Mouse (Mus musculus) ES-Bruce4 (cell line): ENCODE results near the gene Zfp28.

ENCODE experiments used
- CTCF ChIP-seq: IDR thresholded peaks from one replicate; pipeline ENCODE4 v1.8.1; 2011; ENCODE audit warnings: low read depth, low read length
- POLR2A ChIP-seq: IDR thresholded peaks from one replicate; pipeline ENCODE4 v1.8.1; 2011; ENCODE audit warnings: low read length; ENCODE audit not compliant: insufficient read depth

DNA sequence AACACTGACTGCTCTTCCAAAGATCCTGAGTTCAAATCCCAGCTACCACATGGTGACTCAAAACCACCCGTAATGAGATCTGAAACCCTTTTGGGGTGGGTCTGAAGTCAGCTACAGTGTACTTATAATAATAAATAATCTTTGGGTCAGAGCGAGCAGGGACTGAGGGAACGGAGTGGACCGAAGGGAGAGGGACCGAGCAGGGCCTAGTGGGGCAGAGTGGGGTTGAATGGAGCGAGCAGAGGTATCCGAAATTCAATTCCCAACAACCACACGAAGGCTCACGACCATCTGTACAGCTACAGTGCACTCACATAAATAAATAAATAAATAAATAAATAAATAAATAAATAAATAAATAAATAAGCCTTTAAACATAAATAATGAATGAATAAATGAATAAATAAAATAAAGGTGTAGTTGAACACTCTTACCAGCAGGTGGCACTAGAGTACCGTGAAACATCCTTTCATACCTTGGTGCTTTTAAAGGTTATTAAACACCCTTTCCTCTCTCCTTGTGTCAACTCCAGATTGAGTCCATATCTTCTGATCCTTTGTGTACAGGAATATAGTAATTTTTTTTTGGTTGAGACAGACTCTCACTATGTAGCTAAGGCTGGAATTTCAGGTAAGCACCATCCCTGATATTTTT is 24.0 kb upstream of the Zfp28 start:
- TF ChIP-seq CTCF (no peak), POLR2A (no peak)
